Mouse (Mus musculus): ENCODE measurements around the gene Lama1.

GRCm38 (mm10) chr17:67711361-67711760, 14.3 kb downstream of the Lama1 start:
- TF ChIP-seq CTCF (IDR thresholded peaks at IDR 0.05; ENCODE audit: low read depth): no peak
- TF ChIP-seq EP300 (IDR thresholded peaks at IDR 0.05; ENCODE audit: low read depth): no peak
